Mouse (Mus musculus) B cell, adult 62 days (primary cell): ENCODE results near the gene Olfr1396. TPM values are rescaled to one million over a fixed set of nuclear protein-coding genes. Genes with fewer than 3 reads are reported as not detected.

Source experiments
- total RNA-seq: library from RNA; stranded (reverse); gene quantifications from 4 replicates; pipeline ENCODE4 v1.2.4, GENCODE M21; 2023

Olfr1396 gene
- not detected in 4 replicates for total RNA-seq

DNA sequence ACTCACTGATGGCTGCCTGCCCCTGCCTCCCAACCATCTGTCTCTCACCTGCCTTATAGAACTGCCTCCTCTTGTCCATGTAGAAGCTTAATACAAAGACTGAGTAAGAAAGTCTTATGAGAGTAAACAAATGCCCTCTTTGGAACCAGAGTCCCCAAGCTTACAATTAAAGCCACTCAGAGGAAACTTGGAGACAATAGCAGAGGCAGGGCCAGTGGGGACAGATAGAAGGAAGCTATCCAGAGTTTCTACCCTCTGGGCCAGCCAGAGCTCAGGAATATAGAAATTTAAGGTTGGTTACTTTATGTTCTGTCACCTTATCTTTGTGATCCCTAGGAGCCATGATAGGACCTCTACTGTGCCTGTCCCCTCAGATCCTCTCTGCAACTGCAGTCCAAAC lies at the start of gene Olfr1396:
Gene Olfr1396 (minus strand): TSS at position 101 of the 400 bp plus-strand sequence.

DNA sequence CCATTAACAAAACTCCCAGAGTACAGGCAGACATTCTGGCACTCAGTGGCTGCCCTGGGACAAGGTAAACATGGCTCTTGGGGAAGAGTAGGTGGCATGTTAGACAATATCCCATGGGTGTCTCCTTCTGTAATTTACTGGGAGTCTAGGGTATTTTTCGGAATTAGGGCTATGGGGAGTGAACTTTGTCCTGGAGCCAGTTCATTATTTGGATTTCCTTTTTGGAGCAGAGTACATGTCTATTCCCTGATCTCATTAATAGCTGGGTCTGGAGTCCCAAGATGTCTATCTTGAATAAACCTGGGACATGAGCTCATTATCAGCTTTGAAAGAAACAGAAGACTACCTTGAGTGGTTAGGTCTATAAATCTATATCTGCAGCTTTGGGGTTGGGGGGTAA lies 39.4 kb upstream of the Olfr1396 start, which contains the start of gene Olfr1394:
Gene Olfr1394 (plus strand): TSS at position 301 of the 400 bp plus-strand sequence.

DNA sequence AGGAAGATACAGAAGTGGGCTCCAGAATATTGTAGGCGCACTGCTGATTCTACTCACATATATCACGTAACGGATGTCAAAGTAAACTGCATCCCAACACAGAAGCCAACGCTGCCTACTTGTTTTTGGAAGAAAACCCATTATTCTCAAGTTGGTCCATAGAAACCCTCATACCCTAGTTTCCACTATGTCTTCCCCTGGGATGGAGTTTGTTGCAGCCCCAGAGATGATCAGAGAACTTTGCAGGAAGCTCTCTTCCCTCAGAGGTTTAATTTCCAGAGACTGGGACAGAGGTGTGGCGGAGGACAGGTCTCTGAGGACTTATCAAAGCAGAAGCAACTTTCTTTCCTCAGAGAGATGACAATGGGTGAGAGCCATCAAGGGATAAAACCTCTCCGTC lies 27.3 kb upstream of the Olfr1396 start, which contains the start of gene Olfr1395:
Gene Olfr1395 (plus strand): TSS at position 301 of the 400 bp plus-strand sequence.

DNA sequence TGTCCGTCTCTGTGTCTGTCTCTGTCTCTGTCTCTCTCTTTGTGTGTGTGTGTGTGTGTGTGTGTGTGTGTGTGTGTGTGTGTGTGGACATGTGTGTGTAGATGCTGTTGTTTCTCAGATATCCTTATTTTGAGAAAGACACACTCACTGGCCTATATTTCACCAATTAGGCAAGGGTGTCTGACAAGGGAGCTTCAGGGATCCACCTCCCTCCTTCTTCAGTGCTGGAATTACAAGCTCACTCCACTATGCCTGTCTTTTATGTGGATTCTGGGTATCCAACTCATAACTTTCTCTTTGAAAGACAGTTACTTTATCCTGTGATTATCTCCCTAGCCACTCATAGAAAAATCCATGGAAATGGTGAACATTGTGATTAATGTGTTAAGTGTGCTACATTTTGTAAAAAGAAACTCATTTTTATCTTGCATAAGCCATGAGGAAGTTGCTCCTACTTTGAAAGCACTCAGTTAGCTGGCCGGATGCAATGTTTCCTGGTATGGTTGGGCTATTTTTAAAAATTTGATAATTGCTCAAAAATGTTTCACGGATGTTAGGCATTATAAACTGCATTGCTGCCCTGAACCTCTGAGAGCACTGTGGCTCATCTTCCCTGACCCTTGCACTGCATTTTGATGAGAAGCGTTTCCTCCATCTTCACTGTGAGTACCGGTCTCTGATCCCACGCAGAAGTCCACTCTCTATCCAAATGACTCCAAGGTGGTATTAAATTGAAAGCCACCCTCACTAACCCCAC lies 38.5 kb downstream of the Olfr1396 start, which contains the start of gene Ifi47:
Gene Ifi47 (plus strand): TSS at position 587 of the 757 bp plus-strand sequence.

DNA sequence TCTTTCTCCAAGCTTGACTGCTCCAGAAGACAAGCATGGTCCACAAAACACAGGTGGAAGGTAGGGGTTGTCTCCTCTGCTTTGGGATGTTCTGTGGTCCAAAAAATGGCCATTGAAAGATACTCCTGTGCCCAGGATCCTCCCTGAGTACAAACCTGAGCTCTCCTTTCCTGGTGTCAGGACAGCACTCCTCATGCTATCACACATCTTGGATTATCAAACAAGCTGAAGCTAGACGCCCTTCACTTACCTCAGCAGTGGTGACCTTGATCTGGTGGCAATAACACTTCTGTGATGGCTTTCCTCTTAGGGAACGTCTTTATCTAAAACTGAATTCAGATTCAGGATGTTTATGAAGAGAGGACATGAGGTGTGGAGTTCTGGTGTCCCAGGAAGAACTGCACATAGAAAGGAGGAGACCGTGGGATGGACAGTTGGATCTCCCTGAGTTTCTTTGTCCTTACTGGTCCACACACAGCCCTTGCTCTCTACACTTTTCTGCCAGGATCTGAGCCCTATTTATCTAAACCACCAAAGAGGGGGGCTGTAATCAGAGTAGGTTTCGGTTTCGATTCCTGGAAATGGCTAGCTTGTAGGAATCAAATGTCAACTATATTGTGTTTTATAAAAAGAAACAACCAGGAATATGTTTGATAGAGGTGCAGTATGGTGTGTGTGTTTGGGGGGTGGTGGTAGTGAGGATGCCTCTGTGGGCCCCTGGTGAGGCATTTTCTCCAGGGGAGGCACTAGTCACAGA lies 50.8 kb downstream of the Olfr1396 start, which contains the start of gene Tgtp2:
Gene Tgtp2 (minus strand): TSS at position 494 of the 757 bp plus-strand sequence.

Other genes with a start within 250 kb of the Olfr1396 start
- 31.4 to 36.4 TPM (median 33.1 TPM) in 4 replicates for gene Irgm1, start 243.2 kb downstream of the Olfr1396 start, total RNA-seq
- 7.8 to 9.3 TPM (median 8.2 TPM) in 4 replicates for gene Gm5431, start 212.7 kb downstream of the Olfr1396 start, total RNA-seq
- 39.6 to 52.4 TPM (median 51.4 TPM) in 4 replicates for gene Psme2b, start 168.7 kb downstream of the Olfr1396 start, total RNA-seq
- gene Olfr56, start 136.0 kb downstream of the Olfr1396 start, total RNA-seq = 0.20 to 0.22 TPM (median 0.21 TPM) in 3 of 4 replicates, not detected in the other
- 85.4 to 97.4 TPM (median 92.0 TPM) in 4 replicates for gene 9930111J21Rik1, start 135.5 kb downstream of the Olfr1396 start, total RNA-seq
- 1.5 to 2.7 TPM (median 1.6 TPM) in 4 replicates for gene Gm12185, start 122.6 kb downstream of the Olfr1396 start, total RNA-seq
- 0.75 to 2.1 TPM (median 1.5 TPM) in 4 replicates for gene Tgtp1, start 120.7 kb downstream of the Olfr1396 start, total RNA-seq
- 113 to 124 TPM (median 119 TPM) in 4 replicates for gene 9930111J21Rik2, start 63.6 kb downstream of the Olfr1396 start, total RNA-seq
- gene Tgtp2, start 50.7 kb downstream of the Olfr1396 start, total RNA-seq = 2.7 to 8.7 TPM (median 4.8 TPM) in 4 replicates
- gene Ifi47, start 38.3 kb downstream of the Olfr1396 start, total RNA-seq = 29.1 to 36.8 TPM (median 33.6 TPM) in 4 replicates
- gene Olfr1395, start 27.4 kb upstream of the Olfr1396 start, total RNA-seq = not detected in 4 replicates
- gene Olfr1394, start 39.5 kb upstream of the Olfr1396 start, total RNA-seq = not detected in 4 replicates
- not detected in 4 replicates for gene Btnl9, start 72.3 kb upstream of the Olfr1396 start, total RNA-seq
- gene Zfp62, start 88.4 kb upstream of the Olfr1396 start, total RNA-seq = 140 to 150 TPM (median 144 TPM) in 4 replicates
- 152 to 167 TPM (median 157 TPM) in 4 replicates for gene Mgat1, start 129.3 kb upstream of the Olfr1396 start, total RNA-seq
- gene Olfr1393, start 163.4 kb upstream of the Olfr1396 start, total RNA-seq = 0.66 to 2.0 TPM (median 0.83 TPM) in 4 replicates
- gene Olfr1392, start 170.4 kb upstream of the Olfr1396 start, total RNA-seq = 0.63 TPM in 1 of 4 replicates, not detected in the others
- not detected in 4 replicates for gene Olfr10, start 189.9 kb upstream of the Olfr1396 start, total RNA-seq
- not detected in 4 replicates for gene Olfr1391, start 207.9 kb upstream of the Olfr1396 start, total RNA-seq
- gene Olfr1390, start 220.3 kb upstream of the Olfr1396 start, total RNA-seq = not detected in 4 replicates